Mouse (Mus musculus) adrenal gland, adult 18-20 months (tissue): ENCODE measurements around the gene Tulp2. TPM values are rescaled to one million over a fixed set of nuclear protein-coding genes. Genes with fewer than 3 reads are reported as not detected.

Experiments
- DNase-seq, 2 experiments: peaks; one replicate each; pipeline ENCODE4 v3.0.0; 2021 to 2022; ENCODE audit warnings: low spot score in 2 of 2
- long read RNA-seq, 2 experiments: library from polyadenylated mRNA; stranded (forward); transcript quantifications; one replicate each; pipeline ENCODE4 v2.0.0; 2021
- total RNA-seq, 2 experiments: library from RNA; stranded (reverse); gene quantifications; 1 replicate in 1 of 2; 2 replicates in 1 of 2; pipeline ENCODE4 v1.2.3; 2021

The Tulp2 gene
- 1 to 10 TPM in 1 of 2 experiments, under 1 TPM in 1; 0.66 to 2.6 TPM for total RNA-seq
- long read RNA-seq, experiment 1, partial matches to known transcripts, result 0 of 1 reads
- long read RNA-seq, experiment 1, other reads (novel, unspliced or antisense), result 1 of 1 reads
- long read RNA-seq, experiment 2, result 0 reads

DNA sequence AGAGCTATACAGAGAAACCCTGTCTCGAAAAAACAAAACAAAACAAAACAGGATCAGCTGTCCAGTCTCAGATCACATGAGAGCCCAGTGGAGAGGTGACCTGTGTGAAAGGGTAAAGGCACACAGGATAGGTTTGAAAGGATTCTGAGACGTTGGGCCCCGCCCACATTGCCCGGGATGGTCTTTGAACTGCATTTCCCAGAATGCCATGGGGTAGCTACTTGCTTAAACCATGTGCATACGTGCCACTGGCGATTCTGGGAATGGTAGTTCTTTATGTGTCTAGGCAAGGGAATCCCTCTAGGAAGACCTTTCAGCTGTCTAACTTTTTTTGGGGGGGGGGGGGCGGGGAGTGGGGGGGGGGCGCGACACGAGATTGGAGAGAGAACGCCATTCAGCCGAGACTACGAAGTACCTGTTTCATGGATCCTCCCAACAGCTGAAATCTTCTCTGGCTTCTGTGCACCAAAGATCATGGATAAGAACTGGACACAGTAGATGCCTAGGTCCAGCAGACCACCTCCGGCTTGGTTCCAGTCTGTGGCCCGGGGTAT is at the start of gene Tulp2:
Tulp2 (plus strand) TSS at position 504 of the 554 bp plus-strand sequence.
- no peak for DNase-seq

DNA sequence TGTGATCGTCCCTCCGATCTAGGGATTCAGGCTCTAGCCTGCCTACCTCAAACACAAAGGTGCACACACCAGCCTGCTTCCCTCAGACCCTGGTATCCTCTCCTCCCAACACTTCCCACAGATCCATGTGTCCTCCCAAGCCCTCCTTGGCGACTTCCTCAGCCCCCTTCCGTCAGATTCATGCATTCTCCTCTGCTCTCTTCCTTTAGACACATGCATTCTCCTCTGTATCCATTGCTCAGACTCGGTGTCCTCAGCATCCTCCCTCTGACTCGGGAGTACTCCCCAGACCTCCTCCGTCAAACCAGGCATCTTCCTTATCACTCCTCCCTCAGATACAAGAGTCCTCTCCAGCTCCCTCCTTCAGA is 47.9 kb upstream of the Tulp2 start:
- no peak for DNase-seq

DNA sequence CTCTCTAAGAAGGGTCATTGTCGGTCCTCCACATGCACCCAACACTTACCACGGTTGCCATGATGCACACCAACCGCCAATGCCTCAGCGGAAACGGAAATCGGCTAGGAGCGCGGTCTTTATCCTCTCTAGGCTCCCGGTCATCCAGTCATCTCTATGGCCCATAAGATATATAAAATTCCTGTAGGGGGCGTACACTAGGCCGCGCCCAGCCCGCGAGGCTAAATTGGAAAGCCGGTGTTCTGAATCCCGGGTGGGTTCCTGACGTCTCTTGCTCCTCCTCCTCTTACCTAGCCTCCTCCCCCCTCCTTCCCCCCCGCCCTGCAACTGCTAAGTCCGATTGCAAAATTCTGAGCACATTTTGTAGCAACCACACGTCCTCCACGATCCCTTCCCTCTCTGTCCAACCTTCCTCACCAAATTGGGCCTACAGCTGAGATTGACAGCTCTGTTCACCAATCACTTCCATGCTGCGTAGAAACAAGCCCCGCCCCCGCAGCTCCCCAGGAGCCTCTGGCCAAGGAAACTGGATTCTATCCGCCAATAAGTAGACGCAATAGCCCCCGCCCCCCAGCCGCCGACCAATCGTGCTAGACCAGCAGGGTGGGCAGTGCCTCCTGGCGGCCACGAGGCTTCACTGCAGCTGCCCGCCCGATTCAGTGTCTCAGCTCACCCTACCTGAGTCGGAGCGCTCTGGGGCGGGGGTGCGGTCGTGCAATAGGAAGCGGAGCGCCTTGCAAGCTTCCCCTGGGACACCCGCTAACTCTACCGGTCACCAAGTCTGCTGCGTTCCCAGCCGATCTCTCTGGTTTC is 47.3 kb upstream of the Tulp2 start, which contains the start of gene Gys1:
Gys1 (plus strand) TSS at position 642 of the 813 bp plus-strand sequence.
- DNase-seq, result peak; percentile 99

DNA sequence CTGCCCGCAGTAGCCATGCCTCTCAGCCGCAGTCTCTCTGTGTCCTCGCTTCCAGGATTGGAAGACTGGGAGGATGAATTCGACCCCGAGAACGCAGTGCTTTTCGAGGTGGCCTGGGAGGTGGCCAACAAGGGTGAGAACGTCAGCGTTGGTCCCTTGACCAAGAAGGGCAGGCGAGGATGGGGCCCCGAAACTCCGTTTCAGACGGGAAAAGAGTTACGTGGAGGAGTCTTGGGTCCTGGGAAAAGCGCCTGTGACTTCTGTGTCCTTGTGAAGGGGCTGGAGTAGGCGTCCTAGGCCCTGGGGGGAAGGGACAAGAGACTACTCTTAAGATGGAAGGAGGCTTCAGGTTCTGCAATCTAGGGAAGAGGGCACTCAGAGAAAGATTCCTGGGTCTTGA is 46.6 kb upstream of the Tulp2 start:
- DNase-seq, result no peak

DNA sequence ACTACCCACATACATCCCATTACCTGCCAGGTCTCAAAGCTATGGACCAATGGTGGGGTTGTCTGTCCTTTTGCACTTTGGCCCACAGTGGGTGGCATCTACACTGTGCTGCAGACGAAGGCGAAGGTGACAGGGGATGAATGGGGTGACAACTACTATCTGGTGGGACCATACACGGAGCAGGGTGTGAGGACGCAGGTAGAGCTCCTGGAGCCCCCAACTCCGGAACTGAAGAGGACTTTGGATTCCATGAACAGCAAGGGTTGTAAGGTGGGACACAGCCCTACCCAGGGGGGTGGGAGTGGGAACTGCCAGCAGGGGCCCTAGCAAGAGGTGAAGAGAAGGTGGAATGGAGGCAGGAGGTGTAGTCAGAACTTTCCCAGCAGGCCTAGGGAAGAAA is 45.2 kb upstream of the Tulp2 start:
- no peak for DNase-seq

DNA sequence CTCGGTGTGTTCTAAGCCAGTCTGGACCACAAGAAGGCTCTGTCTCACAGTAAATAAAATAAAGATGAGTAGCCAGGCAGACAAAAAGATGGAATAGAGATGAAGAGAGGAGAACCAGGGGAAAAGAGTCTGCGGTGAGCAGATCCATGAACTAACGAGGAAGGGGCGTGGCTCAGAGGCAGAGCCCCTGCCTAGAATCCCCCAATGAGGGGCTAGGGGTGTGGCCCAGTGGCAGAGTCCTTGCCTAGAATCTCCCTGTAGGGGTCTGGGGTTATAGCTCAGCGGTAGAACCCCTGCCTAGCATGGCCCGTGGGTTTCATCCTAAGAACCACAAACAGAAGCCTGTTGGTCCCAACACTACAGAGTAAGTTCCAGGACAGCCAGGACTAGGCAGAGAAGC is 44.6 kb upstream of the Tulp2 start:
- no peak for DNase-seq

DNA sequence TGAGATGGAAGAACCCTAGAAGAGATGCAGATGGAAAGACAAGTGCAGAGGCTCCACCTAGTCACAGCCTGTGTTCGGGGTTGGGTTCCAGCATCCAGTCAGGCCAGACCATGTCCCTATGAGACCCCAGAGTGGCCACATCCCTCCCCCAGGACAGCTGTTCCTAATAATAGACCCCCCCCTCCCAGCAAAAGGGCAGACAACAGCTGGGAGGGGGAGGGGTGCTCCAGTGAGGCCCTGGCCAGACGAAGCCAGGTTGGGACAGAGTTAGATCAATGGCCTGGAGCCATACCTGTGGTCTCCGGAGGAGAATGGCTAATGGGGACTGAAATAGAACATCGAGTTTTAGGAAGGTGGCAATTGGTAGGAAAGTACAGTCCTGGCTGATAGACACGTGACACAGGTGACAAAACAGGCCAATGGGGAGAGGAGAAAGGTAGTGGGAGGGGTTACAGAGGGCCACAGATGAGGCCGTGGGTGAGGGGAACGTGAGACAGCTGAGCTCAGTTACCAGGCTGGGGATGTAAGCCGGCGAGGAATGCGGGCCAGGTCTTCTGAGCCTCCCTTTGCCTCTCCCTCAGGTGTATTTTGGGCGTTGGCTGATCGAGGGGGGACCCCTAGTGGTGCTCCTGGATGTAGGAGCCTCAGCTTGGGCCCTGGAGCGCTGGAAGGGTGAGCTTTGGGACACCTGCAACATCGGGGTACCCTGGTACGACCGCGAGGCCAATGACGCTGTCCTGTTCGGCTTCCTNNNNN is 44.0 kb upstream of the Tulp2 start, which contains the start of gene Ruvbl2:
Ruvbl2 (minus strand) TSS at position 576 of the 756 bp plus-strand sequence.
- DNase-seq, result no peak

DNA sequence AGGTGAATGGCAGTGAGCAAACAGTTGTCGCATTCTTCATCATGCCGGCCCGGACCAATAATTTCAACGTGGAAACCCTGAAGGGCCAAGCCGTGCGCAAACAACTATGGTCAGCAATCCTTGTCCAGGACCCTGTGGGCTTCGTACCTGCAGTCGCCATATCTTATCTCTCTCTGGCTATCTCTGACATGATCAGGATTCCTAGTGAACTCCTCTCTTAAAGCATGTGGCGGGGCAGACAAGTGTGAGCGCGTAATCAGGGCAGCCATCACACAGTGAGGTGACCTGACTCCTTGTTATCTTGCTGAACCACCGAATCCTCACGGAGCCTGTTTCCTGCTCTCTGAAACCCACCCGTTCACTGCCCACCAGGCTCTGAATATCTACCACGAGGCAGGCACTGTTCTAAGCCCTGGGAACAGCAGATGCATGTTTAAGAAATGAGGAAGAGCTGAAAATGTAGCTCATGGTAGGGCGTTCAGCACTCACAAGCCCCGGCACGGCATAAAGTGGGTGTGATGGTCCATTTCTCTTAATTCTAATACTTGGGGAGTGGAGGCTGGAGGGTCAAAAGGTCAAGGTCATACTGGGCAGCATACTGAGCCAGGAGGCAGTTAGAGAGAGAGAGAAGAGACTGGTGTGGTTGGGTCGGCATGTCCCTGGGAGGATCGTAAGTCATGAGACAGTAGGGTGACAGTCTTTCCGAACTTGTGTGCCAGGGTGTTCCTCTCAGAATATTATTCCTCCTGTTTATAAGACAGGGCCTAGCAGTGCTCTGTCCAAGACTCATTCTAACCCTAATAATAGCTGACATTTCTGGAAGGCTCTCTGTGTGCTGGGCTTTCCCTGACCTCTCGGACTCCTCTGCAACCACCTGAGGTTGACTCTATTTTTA is 37.9 kb upstream of the Tulp2 start:
- DNase-seq, result no peak

DNA sequence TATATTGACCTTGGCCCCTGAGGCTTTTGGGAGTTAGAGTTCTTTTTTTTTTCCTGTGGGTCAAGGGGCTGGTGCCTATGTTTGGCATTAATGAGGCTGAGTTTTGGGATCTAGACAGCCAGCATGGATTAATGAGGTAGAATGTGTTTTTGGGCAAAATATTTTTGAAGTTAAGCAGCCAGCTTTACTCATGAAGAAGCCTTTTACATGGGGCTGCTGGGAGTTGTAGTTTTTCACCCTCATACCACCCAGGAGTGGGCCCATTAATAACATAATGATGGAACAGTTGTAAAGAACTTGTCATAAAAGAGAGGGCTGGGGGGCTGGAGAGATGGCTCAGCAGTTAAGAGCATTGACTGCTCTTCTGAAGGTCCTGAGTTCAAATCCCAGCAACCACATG is 35.1 kb upstream of the Tulp2 start:
- no peak for DNase-seq

DNA sequence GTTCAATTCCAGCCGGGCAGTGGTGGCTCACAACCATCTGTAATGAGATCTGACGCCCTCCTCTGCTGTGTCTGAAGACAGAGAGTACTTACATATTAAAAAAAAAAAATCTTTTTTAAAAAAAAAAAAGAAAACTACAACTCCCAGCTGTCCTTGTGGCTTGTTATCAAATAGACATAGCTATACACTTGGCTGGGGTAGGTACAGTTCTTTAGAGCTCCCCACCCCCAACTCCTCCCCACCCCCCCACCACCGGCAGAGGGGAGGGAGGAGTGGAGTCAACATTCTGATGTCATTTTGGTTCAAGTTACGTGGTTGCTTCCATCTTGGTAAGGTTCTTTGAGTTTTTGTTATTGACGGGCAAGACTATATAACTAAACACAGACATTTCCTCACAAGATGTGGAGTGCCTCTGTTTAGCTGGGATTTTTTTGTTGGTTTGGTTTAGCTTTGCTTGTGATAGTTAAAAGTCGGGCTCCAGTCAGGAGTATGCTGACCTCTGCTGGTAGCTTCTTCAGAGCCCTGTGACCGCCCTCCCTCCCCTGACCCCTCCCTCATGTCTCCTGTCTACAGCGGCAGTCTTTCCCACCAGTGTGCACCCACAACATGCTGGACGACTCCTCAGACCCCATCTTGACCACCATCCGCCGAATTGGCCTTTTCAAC is 34.2 kb upstream of the Tulp2 start:
- no peak for DNase-seq

DNA sequence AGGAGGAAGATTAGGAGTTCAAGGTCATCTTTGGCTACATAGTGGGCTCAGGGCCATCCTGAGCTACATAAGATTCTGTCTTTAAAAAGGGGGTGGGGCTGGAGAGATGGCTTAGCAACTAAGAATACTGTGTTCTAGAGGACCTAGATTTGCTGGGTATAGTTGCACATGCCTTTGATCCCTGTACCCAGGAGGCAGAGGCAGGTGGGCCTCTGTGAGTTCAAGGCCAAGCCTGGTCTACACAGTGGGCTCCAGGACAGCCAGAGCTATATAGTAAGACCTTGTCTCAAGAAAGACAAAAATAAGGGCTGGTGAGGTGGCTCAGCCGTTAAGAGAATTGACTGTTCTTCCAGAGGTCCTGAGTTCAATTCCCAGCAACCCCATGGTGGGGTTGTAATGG is 31.7 kb upstream of the Tulp2 start:
- no peak for DNase-seq

DNA sequence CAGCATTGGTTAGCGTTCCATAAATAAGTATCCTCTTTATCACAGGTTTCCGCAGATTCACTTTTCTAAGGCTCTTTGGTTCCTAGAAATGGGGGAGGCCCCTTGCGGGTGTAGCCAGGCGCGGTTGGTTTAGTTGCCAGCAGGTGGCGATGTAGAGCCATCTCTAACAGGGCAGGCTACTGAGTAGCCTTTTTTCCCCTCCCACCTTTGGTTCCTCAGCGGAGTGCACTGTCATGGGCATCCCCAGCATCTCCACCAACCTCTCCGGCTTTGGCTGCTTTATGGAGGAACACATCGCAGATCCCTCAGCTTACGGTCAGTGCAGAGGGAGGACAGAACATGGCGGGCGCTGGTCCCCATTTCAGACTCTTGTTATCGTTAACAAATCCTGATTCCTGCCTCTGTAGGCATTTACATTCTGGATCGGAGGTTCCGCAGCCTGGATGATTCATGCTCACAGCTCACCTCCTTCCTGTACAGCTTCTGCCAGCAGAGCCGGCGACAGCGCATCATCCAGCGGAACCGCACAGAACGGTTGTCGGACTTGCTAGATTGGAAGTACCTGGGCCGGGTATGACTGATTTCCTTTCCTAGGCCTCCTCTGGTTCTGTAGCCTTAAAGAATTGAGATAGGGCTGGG is 30.2 kb upstream of the Tulp2 start:
- DNase-seq, result peak; percentile 83 to 86

DNA sequence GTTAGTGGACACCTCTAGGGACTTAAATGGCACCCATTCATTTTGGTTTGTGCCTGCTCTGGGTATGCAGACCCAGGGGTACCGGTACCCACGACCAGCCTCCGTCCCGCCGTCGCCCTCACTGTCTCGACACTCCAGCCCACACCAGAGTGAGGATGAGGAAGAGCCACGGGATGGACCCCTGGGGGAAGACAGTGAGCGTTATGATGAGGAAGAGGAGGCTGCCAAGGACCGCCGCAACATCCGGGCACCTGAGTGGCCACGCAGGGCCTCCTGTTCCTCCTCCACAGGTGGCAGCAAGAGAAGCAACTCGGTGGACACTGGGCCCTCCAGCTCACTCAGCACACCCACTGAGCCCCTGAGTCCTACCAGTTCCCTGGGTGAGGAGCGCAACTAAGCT is 26.7 kb upstream of the Tulp2 start:
- no peak for DNase-seq

DNA sequence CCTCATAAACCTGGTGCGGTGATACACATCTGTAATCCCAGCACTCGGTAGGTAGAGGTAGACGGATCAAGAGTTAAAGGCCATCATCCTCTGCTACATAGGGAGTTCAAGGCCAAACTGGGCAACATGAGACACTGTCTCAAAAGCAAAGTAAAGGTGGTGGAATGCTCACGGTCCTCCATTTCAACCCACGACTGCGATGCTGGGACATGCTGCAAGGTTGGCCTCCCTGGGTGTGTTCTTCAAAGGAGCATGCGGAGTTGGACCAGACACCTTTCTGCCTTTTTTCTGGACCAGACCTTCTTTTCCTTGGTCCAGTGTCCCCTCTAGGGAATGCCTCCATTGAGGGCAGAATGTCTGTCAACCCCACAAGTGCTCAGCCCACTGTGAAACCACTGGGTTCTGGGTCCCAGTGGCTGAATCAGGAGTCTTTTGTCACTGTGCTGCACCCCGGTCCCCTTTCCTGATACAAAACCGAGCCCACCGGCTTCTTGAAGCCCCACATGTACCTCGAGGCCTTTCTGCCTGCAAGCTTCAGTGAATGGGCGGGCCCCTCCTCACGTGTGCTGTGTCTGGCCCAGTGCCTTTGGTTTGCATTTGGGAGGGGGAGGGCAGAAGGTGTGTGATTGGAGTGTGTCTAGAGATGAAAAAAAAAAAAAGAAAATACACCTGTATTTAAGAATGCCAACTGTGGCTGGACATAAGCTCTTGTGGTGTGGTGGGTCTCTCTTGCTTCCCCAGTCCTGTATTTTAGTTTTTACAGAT is 25.6 kb upstream of the Tulp2 start:
- DNase-seq, result no peak

DNA sequence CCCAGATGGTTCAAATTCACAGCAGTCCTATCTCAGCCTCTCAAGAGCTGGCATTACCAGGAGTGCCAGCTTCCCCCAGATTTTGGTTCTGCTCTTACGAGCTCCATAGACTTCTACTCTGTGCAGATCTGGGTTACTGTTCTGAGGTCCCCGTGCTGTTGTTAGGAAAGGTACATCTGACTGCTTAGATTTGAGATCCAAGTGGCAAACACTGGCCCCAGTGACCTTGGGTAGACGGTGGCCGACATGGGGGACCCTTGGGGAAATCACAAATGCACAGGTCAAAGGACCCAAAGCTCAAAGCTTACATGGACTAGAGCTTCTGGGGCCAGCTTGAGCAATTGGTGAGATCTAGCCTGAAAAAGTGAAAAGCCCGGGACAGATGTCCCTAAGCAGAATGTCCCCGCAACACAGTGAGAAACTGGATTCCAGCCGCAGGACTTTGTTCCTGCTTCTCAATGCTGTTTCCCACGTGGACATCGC is 24.9 kb upstream of the Tulp2 start:
- no peak for DNase-seq

DNA sequence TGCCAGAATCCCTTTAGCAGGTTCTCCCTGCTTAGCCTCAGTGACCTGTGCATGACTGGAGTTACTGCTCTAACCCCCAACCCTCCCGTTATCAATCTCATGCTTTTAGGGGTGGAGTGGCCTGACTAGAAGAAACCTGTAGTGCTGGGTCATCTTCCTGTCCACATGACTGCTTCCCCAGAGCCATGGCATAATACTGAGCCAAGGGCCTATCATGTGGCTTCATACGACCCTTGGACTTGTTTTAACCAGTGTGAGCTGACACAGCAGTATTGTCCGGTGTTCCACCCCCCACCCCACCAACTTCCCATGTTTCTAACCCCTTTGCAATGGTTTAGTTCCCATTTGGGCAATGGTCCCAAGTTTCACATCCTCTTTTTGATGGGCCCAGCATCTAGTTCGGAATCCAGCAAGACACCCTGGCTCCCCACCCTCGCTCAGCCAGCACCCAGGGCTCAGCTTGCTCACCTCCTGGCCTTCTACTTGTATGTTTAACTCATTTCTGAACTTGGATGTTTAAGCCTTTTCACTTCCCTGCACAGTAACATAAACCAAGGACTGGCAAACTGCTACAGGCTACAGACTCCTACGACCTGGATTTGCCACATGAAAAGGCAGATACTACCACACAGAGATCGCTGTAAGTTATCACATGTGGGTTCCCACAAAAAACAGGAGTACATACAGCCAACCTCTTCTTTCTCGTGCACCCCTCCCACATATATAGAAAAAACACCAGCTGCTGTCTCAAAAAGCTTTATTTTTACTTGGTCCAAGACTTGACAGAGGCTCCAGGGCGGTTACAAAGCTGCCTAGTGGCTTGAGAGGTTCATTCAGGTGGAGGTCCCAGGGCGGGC is 24.2 kb upstream of the Tulp2 start:
- no peak for DNase-seq

DNA sequence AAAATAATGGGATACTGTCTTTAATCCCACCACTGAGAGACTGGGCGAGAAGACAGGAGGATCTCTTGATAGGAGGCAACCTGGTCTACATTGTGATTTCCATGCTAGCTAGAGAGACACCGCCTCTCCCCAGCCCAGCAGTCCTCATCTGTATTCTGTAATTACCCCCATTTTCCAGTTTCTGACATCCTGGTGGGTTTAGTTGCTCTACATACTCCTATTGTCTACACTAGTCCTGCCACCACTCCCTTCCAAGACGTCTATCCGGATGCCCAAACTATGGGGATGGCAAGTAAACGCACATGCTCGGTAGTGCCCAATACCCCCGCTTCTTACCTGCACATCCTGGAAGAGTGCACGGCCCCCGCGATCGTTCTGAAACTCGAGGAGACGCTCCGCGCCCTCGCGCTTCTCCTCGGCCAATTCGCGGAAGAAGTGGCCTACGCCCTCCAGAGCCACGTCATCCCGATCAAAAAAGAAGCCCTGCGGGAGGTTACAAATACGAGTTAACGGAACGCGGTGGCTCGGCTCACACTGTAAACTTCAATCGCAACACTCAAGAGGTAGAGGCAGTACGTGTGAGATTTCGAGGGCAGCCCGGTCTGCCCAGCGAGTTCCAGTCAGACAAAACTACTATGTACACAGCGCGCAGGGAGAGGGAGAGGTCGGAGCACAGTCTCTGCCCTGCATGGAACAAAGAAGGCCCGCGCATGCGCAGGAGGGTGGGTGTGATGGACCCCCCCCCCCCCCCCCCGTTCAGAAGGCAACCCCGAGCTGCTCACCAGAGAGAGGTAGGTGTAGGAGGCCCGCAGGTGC is 22.7 kb upstream of the Tulp2 start:
- peak; percentile 62 to 75 for DNase-seq
